Mouse (Mus musculus) lung, postnatal 25 days (tissue): ENCODE measurements around the gene Unk.

ENCODE experiments used
- DNase-seq: peaks from one replicate; pipeline ENCODE4 v3.0.0; 2022; ENCODE audit warnings: low spot score

Unk gene

DNA sequence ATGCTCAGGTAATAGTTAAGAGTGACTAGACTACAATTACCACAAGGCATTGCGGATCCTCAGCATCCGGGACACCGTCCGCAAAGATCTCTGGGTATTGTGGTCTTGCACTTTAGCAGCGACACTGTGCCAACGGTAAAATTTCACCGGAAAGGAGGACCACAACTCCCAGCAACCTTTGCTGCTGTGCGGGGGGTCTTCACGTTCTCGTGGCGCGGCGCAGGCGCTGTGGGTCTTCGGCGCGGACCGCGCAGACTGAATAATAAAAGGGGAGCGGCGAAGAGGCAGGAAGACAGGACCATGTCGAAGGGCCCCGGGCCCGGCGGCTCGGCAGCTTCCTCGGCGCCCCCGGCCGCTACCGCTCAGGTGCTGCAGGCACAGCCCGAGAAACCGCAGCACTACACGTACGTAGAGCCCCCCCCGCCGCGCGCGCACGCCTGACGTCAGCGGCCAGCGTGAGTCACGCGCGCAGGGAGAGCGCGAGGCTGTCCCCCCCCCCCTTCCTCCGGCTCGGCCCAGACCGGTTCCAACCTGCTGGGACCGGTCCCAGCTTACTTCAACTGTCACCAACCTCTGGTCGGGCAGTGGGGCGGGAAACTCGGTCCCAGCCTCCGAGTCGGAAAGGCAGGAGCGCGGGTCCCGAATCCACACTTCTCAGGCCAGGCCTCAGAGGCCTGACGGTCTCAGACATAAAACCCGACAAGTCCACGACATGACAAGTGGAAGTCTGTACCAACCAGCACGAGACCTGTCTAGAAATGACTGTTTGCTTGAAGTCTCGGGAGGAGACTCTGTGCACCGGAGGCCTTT lies at the start of gene Unk:
Unk (plus strand) TSS at position 235 of the 810 bp plus-strand sequence.
- peak; percentile 99 for DNase-seq

DNA sequence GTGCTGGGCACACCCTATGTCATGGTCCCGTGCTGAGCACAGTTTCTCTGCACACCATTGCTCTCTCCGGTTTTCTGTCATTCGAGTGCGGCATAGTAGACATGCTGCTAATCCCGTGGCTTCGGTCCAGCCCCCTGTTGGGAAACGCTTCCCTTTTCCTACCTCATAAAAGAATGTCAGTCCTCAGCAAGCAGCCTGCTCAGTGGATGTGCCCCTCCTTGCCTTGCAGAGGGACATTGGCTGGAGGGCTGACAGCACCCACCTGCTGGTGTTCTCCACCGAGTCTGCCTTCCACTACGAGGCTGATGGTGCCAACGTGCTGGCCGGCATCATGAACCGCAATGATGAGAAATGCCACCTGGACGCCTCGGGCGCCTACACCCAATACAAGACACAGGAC lies 47.6 kb upstream of the Unk start:
- no peak for DNase-seq

DNA sequence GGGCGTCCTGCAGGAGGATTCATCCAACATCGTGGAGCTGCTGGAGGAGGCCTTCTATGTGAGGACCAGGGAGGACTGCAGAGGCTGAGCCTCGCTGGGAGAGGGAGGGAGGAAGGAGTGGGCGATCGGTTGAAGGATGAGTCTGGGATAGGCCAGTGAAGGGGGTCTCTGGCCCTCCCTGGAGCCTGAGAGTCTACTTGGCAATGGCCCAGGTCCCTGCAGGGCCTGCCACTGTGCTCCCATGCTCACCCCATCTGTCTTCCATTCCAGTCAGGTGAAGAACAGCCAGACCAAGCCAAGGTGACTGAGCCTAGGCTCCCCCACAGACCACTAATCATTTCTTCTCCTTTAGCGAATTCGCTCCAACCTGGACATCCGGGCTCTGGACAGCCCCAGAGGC lies 46.8 kb upstream of the Unk start:
- DNase-seq, result no peak

DNA sequence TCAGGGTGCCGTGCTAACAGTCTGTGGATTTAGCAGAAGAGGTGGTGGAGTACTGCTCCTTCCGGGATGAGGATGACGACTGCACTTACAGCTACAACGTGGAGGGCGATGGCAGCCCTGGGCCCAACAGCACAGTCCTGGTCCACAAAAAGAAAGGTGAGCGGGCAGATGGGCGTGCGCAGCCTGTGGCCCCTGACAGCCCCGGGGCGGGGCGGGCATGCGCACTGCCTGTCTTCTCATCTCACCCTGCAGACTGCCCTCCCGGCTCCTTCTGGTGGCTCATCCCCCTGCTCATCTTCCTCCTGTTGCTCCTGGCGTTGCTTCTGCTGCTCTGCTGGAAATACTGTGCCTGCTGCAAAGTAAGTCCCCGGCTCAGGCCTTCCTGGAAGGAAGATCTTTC lies 40.4 kb upstream of the Unk start:
- no peak for DNase-seq

DNA sequence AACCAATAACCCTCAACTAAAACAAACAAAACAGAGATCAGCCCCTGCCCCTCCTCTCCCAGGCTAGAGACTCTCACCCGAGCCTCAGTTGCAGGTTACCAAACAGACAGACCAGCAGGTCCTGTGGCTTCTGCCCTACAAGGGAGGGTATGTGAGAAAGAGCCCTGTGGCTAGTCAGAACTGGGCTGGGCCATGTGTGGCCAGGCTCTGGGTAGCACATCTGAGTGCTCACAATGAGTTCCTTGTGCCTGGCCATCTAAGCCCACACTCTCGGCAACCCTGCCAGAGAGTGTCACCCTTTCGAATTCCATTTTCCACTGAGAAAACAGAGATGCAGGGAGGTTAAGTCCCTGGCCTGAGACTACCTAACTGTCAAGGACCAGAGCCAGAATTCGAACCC lies 38.0 kb upstream of the Unk start:
- no peak for DNase-seq

DNA sequence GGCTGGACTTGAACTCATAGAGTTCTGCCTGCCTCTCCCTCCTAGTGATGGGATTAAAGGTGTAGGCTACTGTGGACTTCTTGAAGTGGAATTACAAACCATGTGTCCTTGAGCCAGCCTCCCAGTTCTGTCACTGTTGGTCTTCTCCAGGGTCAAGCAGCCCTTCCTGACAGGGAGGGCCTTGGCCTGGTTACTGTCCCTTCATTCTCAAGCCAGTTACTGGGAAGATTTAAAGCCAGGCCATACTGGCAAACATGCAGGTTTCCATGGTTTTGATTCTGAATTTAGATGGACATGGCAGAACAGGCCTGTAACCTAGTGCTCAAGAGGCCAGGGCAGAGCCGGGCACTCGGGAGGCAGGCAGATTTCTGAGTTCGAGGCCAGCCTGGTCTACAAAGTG lies 34.9 kb upstream of the Unk start:
- no peak for DNase-seq

DNA sequence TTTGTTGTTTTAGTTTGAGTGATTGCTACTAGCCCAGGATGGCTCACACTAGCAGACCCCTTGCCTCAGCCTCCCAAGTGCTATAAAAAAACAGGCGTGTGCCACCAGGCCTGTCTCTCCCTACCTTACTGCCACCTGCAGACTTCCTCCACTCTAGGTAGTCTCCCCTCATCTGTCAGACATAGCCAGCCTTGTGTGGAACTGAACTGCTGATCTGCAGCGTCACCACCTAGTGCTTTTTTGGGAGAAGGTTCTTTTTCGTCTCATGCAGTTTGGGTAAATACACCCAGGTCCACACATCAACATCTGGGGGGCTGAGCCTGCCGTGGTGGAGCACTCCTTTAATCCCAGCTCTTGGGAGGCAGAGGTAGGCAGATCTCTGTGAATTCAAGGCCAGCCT lies 33.1 kb upstream of the Unk start:
- DNase-seq, result no peak

DNA sequence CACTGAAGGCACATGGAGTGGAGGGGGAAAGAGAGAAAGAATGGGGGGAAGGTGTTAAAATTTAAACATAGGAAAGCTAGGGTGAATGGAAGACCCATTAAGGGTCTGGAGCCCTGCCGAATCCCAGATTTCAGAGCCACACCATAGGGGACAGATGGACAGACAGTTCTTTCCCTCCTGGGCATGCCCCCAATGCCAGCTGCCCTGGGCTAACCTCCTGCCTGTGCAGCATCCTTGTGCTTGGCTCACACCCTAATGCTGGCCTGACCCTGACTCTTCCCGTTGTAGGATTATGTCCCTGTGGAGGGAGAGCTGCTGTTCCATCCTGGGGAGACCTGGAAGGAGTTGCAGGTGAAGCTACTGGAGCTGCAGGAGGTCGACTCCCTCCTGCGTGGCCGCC lies 32.5 kb upstream of the Unk start:
- DNase-seq, result no peak

DNA sequence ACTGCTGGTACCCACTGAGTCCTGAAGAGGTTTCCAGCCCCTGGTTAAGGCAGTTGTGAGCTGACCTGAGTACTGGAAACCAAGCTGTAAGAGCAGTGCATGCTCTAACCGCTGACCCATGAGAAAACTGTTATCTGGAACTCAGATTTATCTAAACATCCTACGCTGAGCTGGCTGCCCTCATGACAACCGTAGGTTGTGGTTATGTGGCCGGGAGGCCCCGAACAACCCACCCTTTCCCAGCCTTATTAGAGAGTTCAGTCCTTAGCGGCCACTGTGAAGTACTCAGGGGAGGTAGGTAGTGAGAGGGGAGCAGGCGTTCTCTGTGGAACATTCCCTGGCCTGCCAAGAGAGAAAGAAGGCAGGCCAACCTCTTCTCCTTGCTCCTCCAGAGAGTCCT lies 31.1 kb upstream of the Unk start:
- DNase-seq, result no peak

DNA sequence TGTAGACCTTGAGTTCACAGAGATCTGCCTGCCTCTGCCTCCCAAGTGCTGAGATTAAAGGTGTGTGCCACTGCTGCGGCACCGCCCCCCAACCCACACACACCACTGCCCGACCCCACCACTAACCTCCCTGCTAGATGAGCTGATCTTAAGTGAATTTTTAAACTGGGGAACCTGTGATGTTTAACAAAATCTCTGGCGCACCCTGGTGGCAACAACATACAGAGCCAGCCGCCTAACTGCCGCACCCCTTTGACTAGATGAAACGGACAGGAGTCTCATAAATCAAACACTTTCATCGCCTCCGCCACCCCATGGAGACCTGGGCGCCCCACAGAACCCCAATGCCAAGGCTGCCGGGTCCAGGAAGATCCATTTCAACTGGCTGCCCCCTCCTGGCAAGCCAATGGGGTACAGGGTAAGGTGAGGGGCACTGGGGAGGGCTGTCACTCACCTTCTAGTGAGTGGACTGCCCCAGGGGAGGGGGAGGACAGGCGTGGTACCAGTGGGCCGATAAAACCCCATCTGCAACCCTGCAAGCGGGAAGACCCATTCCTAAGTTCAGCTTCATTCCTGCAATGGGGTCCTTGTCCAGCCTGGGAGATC lies 30.5 kb upstream of the Unk start:
- DNase-seq, result peak; percentile 71

DNA sequence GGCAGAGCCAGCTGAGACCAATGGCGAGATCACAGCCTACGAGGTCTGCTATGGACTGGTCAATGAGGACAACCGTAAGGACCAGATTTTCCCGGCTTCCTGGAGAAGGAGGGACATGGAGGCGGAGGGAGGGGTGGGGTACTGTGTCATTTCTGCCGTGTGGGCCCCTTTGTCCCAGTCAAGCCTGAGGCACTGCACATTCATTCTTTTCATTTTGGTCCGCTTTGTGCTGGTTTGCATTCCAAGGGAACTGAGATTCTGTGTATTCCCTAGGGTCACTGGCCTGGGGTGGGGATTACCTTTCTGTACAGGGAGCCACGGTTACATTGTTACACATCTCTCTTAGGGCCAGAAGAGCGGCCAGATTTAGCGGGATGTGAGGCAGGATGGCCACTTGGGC lies 29.5 kb upstream of the Unk start:
- DNase-seq, result no peak

DNA sequence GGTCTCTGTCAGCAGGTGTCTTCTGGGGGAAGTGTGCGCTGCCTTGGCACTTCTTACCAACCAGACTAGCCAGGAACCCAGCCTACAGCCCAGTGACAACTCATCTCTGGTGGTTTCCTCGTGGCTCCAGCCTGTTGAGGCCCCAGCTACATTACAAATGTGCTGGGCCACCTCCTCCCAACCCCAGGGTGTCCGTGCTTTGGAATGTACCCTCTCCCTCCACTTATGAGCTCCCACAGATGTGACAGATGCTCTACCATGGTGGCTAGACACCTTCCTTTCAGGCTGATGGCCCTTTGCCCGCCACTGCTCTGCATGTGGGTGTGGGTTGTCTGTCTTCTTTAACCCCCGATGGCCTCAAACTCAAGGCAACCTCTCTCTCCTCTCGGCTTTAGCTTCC lies 28.4 kb upstream of the Unk start:
- no peak for DNase-seq

DNA sequence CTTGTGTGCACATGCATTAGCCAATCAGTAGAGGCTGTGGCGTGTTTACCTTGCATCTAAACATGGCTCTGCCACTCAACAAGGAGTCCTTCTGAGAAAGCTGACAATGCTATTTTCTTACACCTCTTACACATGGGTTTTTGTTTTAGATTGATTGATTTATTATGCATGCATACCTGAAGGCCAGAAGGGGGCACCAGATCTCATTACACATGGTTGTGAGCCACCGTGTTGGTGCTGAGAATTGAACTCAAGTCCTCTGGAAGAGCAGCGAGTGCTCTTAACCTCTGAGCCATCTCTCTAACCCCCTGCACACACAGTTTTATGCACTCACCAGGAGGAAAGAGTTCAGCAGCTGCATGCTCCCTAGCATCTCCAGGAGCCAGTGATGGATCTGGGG lies 27.2 kb upstream of the Unk start:
- DNase-seq, result no peak

DNA sequence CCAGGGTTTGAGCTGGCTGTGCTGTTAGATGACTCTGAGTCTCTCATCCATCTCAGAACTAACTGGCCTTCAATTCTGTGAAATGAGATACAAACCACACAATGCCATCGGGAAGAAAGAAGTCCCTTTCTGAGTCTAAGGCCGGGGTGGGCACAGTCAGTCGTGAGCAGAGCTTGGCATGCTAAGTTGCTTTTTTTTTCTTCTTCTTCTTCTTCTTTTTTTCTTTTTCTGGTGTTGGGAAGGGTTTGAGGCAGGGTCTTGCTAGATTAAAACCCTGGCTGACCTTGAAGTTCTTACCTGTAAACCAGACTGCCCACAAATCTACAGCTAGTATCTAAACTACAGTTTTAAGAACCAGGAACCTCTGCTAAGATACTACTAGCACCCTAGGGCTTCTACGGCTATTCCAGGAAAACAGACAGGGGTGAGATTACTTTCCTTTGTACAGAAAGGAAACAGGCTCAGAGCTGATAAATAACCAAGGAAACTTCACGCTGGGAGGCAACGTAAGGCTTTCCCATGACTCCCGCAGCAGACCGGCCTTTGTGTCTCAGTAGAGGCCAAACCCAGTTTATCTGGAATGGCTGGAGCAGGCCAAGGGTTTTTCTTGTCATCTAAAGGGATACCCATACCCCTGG lies 25.8 kb upstream of the Unk start:
- no peak for DNase-seq

DNA sequence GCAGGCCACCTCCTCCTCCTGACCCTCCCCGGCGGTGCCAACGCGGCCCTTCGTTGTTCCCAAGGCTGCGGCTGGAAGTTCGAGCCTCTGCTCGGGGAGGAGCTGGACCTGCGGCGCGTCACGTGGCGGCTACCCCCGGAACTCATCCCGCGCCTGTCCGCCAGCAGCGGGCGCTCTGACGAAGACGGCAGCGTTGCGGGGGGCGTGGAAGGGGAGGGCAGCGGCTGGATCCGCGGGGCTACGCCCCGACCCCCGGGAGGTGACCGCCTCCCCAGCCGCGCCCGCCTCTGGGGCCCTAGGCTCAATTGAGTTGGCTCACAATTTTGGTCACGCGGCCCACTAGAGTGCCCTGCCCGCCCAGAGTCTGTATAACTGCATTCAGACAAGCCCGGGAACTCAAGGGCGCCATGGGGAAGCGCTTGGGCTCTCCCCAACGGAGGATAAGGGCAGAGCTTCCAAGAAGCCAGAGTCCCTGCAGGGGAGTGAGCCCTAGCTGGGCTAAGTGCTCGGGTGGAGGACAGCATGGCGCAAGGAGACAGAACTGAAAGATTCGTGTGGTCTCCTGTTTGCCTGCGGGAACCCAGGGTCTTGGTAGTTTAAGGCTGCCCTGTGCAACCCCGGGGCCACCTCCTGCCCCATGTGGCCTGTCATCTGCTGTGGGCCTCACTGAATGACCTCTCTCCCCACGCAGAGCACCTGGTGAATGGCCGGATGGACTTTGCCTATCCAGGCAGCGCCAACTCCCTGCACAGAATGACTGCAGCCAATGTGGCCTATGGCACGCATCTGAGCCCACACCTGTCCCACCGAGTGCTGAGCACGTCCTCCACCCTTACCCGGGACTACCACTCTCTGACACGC lies 25.1 kb upstream of the Unk start:
- peak; percentile 79 for DNase-seq

DNA sequence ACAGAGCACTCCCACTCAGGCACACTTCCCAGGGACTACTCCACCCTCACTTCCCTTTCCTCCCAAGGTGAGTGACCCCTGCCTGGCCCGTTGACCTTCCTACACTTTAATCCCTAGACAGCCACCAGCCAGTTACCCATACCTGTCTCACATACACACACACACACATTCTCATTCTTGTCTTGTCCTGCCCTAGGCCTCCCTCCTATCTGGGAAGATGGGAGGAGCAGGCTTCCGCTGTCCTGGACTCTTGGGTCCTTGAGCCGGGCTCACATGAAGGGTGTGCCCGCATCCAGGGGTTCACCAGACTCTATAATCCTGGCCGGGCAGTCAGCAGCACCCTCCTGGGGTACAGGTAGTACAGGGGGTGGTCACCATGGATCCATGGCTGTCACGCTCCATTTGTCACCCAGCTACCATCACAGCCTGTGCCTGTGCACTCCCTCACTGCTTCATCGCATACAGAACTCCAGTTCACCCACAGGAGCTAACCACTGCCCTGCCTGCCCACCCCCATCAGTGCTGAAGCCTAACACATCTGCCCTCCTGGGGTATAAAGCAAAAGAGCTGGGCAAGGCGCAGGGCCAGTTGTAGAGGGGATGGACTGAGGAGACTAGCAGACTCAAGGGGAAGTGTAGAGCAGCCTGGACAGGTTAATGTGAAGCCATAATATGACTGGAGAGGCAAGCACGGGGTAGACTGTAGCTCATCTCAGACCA lies 24.3 kb upstream of the Unk start:
- DNase-seq, result no peak

DNA sequence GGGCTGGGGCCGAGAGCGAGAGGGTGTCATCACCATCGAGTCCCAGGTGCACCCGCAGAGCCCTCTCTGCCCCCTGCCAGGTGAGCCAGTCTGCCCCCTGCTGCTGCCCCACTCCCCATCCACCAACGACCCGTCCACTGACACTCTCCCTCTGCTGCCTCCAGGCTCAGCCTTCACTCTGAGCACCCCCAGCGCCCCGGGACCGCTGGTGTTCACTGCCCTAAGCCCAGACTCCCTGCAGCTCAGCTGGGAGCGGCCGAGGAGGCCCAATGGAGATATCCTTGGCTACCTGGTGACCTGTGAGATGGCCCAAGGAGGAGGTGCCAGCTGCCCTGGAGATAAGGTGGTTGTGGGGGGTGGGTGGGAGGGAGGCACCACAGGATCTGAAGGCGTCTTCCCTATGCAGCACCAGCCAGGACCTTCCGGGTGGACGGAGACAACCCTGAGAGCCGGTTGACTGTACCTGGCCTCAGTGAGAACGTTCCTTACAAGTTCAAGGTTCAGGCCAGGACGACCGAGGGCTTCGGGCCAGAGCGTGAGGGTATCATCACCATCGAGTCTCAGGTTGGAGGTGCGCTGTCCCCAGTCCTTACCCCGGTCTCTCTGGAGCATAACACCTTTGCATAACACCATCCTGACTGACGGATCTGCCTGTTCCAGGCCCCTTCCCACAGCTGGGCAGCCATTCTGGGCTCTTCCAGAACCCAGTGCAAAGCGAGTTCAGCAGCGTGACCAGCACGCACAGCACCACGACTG lies 22.8 kb upstream of the Unk start:
- DNase-seq, result no peak

DNA sequence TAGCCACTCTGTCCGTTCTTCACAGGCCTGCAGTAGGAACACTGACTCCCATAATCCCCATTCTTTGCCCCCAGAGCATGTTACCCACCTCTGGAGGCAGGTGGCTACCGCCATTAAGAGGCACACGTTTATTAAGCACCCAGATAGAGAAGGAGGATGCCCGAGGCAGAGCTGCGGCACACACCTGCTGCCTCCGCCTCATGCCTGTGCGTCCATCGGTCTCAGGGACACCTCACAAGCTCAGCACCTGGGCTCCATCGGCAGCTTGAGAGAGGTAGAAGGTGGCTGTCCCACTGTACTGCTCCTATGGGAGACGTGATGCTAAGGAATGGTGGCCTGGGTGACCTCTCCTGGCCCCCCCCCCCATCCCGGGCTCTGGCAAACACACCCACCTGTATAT lies 21.7 kb upstream of the Unk start:
- no peak for DNase-seq

DNA sequence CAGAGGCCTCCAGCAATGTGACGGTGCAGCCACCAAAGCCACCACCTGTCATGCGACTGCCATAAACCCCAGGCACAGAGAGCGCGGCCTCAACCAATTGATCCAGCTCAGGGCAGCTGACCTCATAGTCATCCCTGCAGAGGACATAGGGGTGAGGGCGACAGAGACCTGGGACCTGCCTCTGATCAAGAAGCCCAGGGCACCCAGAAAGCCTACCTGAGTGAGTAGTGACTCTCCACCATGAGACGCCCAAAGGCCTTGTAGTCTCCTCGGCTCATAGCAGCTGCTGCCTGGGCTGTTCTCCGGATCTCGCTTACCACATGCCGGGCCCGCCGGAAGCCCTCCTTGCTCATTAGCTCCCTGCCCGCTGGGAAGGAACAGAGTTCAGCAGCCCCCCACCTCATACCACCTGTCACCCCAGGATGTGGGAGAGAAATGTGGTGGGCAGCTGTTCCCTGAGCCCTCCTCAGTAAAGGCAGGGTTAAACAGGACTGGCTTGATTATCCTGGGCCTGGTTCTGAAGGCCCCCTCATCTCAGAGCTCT lies 21.2 kb upstream of the Unk start:
- no peak for DNase-seq

DNA sequence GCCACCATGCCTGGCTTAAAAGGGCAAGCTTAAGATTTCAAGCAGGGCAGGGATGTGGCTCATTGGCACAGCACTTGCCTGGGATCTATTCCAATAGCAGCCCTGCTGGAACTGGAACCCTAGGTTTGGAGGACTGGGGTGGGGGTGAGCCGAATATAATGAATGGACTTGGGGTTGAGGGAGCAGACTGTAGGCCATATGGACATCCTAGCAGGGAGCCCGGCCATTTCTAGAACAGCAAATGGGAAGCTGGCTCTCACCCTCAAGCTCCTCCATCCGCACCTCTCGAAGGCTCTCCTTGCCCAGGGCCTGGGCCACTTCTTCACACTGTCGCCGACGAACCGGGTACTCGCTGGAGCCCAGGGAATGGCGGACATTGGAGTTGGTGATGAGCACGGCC lies 20.5 kb upstream of the Unk start:
- DNase-seq, result no peak

DNA sequence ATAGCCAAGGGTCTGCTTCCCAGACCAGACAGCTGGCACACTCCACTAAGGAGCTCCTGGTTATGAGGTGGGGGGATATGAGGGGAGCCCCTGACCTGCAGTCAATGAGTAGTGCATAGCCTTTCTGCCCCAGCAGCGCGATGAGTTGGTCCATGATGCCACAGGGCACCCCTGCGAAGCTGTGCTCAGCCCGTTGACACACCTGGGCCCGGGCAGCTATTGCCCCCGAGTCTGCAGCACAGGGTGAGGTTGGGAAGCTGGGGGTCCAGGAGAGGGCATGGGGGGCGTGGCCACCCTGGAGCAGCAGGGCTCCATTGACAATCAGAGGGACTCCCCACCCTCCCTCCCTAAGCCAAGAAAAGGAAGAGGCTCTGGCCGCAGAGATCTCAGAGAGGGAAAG lies 20.0 kb upstream of the Unk start:
- DNase-seq, result no peak
